Mouse (Mus musculus) CH12.LX (cell line): Measurements from ENCODE around the gene Cenpa. TPM values are rescaled to one million over a fixed set of nuclear protein-coding genes. Genes with fewer than 3 reads are reported as not detected.

Source experiments
- DNase-seq: peaks from one replicate; pipeline ENCODE4 v3.0.0-alpha.2; 2013; ENCODE audit errors: extremely low read depth
- H3K27ac ChIP-seq: 2 replicates; pipeline ENCODE4 v1.5.1; 2012; ENCODE audit warnings: low read depth, mild to moderate bottlenecking, control low read depth, moderate library complexity; ENCODE audit not compliant: insufficient read depth
- H3K27me3 ChIP-seq: replicated peaks from 2 replicates; pipeline ENCODE3; 2012; ENCODE audit warnings: inconsistent platforms
- H3K36me3 ChIP-seq, 2 experiments: replicated peaks in 1 of 2; 2 replicates each; pipeline versions ENCODE3 to v1.6.1; 2012; ENCODE audit warnings: inconsistent platforms in 1 of 2, low read length in 1 of 2, mild to moderate bottlenecking in 1 of 2, mixed read lengths in 1 of 2, moderate library complexity in 1 of 2; ENCODE audit not compliant: control insufficient read depth in 1 of 2, insufficient read depth in 1 of 2
- H3K4me1 ChIP-seq, 2 experiments: 2 replicates each; pipeline ENCODE4 v1.6.1; 2012; ENCODE audit warnings: inconsistent platforms in 1 of 2, moderate library complexity in 1 of 2; ENCODE audit not compliant: insufficient read depth in 2 of 2, control insufficient read depth in 1 of 2
- H3K4me2 ChIP-seq: 2 replicates; pipeline ENCODE4 v1.6.1; 2012; ENCODE audit warnings: low read depth, mild to moderate bottlenecking, control low read depth; ENCODE audit not compliant: poor library complexity, insufficient read depth, severe bottlenecking
- H3K4me3 ChIP-seq, 3 experiments: fragments of 150-350 bp in 1 of 3; sonication (generic) in 1 of 3; replicated peaks in 1 of 3; 2 replicates each; pipeline versions ENCODE3 to v1.5.1; 2011 to 2012; ENCODE audit warnings: low read depth in 2 of 3, low read length in 2 of 3, mild to moderate bottlenecking in 2 of 3, moderate library complexity in 2 of 3, control low read depth in 1 of 3, improper control_type of control experiment in 1 of 3, inconsistent platforms in 1 of 3, mixed read lengths in 1 of 3; ENCODE audit not compliant: poor library complexity in 1 of 3
- H3K79me2 ChIP-seq: replicated peaks from 2 replicates; pipeline ENCODE4 v1.6.1; 2012; ENCODE audit warnings: mild to moderate bottlenecking, moderate library complexity; ENCODE audit not compliant: control insufficient read depth, poor library complexity, insufficient read depth, severe bottlenecking; ENCODE audit errors: extremely low read depth
- H3K9ac ChIP-seq: 2 replicates; pipeline ENCODE4 v1.6.1; 2012; ENCODE audit warnings: low read depth, mild to moderate bottlenecking, control low read depth, moderate library complexity; ENCODE audit not compliant: insufficient read depth
- H3K9me3 ChIP-seq: replicated peaks from 2 replicates; pipeline ENCODE3; 2012; ENCODE audit warnings: low read length, inconsistent platforms, mixed read lengths
- BHLHE40 ChIP-seq: IDR thresholded peaks from 2 replicates; pipeline ENCODE4 v1.6.1; 2011; ENCODE audit warnings: mild to moderate bottlenecking, low read depth, low read length, improper control_type of control experiment
- GABPA ChIP-seq: IDR thresholded peaks from 2 replicates; pipeline ENCODE4 v1.6.1; 2012; ENCODE audit warnings: low read depth, low read length, improper control_type of control experiment, inconsistent platforms; ENCODE audit not compliant: insufficient replicate concordance
- HCFC1 ChIP-seq: IDR thresholded peaks from 2 replicates; pipeline ENCODE4 v1.6.1; 2012; ENCODE audit warnings: low read depth, mild to moderate bottlenecking, inconsistent platforms, low read length, improper control_type of control experiment
- IRF4 ChIP-seq: IDR thresholded peaks from 2 replicates; pipeline ENCODE4 v1.6.1; 2014; ENCODE audit warnings: low read depth, mild to moderate bottlenecking, inconsistent platforms, low read length, improper control_type of control experiment
- JUN ChIP-seq: IDR thresholded peaks from 2 replicates; pipeline ENCODE4 v1.6.1; 2011; ENCODE audit warnings: low read depth, mild to moderate bottlenecking, low read length, improper control_type of control experiment, moderate library complexity; ENCODE audit not compliant: insufficient read depth
- MAZ ChIP-seq: IDR thresholded peaks from 2 replicates; pipeline ENCODE4 v1.6.1; 2012; ENCODE audit warnings: low read depth, mild to moderate bottlenecking, inconsistent platforms, low read length, improper control_type of control experiment, moderate library complexity
- MEF2A ChIP-seq: IDR thresholded peaks from 2 replicates; pipeline ENCODE4 v1.6.1; 2014; ENCODE audit warnings: low read depth, mild to moderate bottlenecking, inconsistent platforms, low read length, improper control_type of control experiment, borderline replicate concordance
- NRF1 ChIP-seq: IDR thresholded peaks from 2 replicates; pipeline ENCODE4 v1.6.1; 2014; ENCODE audit warnings: low read depth, mild to moderate bottlenecking, inconsistent platforms, low read length, improper control_type of control experiment, moderate library complexity
- POLR2A ChIP-seq: IDR thresholded peaks from 2 replicates; pipeline ENCODE4 v1.6.1; 2011; ENCODE audit warnings: low read depth, mild to moderate bottlenecking, improper control_type of control experiment, low read length
- RAD21 ChIP-seq: IDR thresholded peaks from 2 replicates; pipeline ENCODE4 v1.6.1; 2011; ENCODE audit warnings: low read depth, mild to moderate bottlenecking, low read length, improper control_type of control experiment, moderate library complexity
- TCF12 ChIP-seq: IDR thresholded peaks from 2 replicates; pipeline ENCODE4 v1.6.1; 2014; ENCODE audit warnings: low read depth, mild to moderate bottlenecking, inconsistent platforms, low read length, improper control_type of control experiment
- ZMIZ1 ChIP-seq: IDR thresholded peaks from 2 replicates; pipeline ENCODE4 v1.6.1; 2012; ENCODE audit warnings: low read depth, mild to moderate bottlenecking, inconsistent platforms, low read length, improper control_type of control experiment
- ZNF384 ChIP-seq: IDR thresholded peaks from 2 replicates; pipeline ENCODE4 v1.6.1; 2012; ENCODE audit warnings: low read depth, low read length, improper control_type of control experiment, inconsistent platforms
- dilution Hi-C: fragments of 300-500 bp; cut with MboI; formaldehyde crosslinking; loops from 2 replicates; pipeline ENCODE4 v1.14.3; 2020; ENCODE audit warnings: low sequenced_read_pairs; ENCODE audit not compliant: extremely low pct_unique_long_range_greater_than_20kb, extremely low pct_ligation_motif_present
- in situ Hi-C: fragments of 300-500 bp; cut with MboI; formaldehyde crosslinking; loops from 3 replicates; pipeline ENCODE4 v1.14.3; 2019; ENCODE audit warnings: low sequenced_read_pairs, low pct_ligation_motif_present, low pct_unique_long_range_greater_than_20kb, mixed read lengths
- polyA plus RNA-seq: library from polyadenylated mRNA; unstranded; fragments of >175 nt; gene quantifications from 2 replicates; pipeline ENCODE4 v1.2.1, GENCODE M21; 2012; ENCODE audit warnings: low read depth; ENCODE audit not compliant: insufficient read length
- total RNA-seq, 2 experiments: library from RNA; depleted of rRNA; stranded (reverse); fragments of 300-350 nt in 1 of 2; fragments of >200 nt in 1 of 2; gene quantifications; 2 replicates each; pipeline ENCODE4 v1.2.3; 2012 to 2014

Gene Cenpa
- total and polyA plus RNA-seq, 3 experiments, result 89.4 to 163 (median 125) TPM

GRCm38 (mm10) chr5:30653246-30653645 lies 13.3 kb upstream of the Cenpa start:
- H3K4me3 ChIP-seq, result no peak overlapping the region
- H3K27me3 ChIP-seq, result no peaks in the 10 kb centered on the region
- in situ Hi-C loops, result no loop called here
- no peaks in the 10 kb centered on the region for H3K9me3 ChIP-seq
- dilution Hi-C loops, result no loop called here
- no peaks in the 10 kb centered on the region for H3K79me2 ChIP-seq
- TF ChIP-seq ZMIZ1, result no peak
- TF ChIP-seq MAZ, result no peak
- no peak for TF ChIP-seq RAD21
- no peak for TF ChIP-seq TCF12
- TF ChIP-seq HCFC1, result no peak
- TF ChIP-seq POLR2A, result no peak
- TF ChIP-seq NRF1, result no peak
- TF ChIP-seq BHLHE40, result no peak
- no peak for TF ChIP-seq GABPA
- no peak for TF ChIP-seq MEF2A
- TF ChIP-seq JUN, result no peak
- no peak for TF ChIP-seq IRF4
- H3K4me1 ChIP-seq, result peaks cover 12 to 66% of the 10 kb centered on the region in 2 experiments
- DNase-seq, result no peak
- H3K4me2 ChIP-seq, result no peak overlapping the region
- no peak overlapping the region for H3K9ac ChIP-seq
- no peak overlapping the region for H3K27ac ChIP-seq
- peaks cover 25 to 70% of the 10 kb centered on the region in 2 experiments for H3K36me3 ChIP-seq

DNA sequence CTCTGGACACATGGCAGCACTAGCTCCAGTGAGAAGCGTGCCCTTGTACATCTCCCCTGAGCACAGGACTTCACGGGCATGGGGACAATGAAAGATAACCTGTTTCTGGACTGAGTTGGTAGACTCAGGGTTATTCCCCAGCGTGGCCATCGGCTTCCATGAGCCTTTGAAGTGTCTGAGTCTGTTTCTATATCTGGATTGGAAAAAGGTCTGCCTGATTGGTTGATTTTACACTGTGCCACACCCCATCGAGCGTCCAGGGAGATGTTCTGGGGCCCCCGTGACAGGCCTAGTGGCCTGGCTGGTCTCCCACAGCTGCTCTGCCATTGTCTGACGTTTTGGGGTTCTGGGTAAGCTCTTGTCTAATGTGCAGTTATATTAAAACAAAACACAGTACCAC lies 11.5 kb upstream of the Cenpa start:
- Histone ChIP-seq H3K4me1 (peaks cover 3 to 48% of the 10 kb centered on the region in 2 experiments; a peak in 3 of 4 replicates), H3K4me3 (no peak overlapping the region), H3K9ac (no peak overlapping the region), H3K27me3 (no peaks in the 10 kb centered on the region), H3K9me3 (no peaks in the 10 kb centered on the region), H3K27ac (no peak overlapping the region), H3K79me2 (no peaks in the 10 kb centered on the region), H3K36me3 (peaks cover 25 to 76% of the 10 kb centered on the region in 2 experiments), H3K4me2 (no peak overlapping the region)
- no peak for TF ChIP-seq ZNF384
- no peak for TF ChIP-seq MAZ
- in situ Hi-C loops, result no loop called here
- no peak for DNase-seq
- dilution Hi-C loops, result no loop called here
